Mouse (Mus musculus): ENCODE measurements around the gene Nol4l. TPM values are rescaled to one million over a fixed set of nuclear protein-coding genes. Genes with fewer than 3 reads are reported as not detected.

The Nol4l gene
- polyA plus RNA-seq (2015; fragmentation: Nextera tagmentation; extraction: Ambion mirVana) = 11.8 and 13.2 TPM in 2 replicates

DNA sequence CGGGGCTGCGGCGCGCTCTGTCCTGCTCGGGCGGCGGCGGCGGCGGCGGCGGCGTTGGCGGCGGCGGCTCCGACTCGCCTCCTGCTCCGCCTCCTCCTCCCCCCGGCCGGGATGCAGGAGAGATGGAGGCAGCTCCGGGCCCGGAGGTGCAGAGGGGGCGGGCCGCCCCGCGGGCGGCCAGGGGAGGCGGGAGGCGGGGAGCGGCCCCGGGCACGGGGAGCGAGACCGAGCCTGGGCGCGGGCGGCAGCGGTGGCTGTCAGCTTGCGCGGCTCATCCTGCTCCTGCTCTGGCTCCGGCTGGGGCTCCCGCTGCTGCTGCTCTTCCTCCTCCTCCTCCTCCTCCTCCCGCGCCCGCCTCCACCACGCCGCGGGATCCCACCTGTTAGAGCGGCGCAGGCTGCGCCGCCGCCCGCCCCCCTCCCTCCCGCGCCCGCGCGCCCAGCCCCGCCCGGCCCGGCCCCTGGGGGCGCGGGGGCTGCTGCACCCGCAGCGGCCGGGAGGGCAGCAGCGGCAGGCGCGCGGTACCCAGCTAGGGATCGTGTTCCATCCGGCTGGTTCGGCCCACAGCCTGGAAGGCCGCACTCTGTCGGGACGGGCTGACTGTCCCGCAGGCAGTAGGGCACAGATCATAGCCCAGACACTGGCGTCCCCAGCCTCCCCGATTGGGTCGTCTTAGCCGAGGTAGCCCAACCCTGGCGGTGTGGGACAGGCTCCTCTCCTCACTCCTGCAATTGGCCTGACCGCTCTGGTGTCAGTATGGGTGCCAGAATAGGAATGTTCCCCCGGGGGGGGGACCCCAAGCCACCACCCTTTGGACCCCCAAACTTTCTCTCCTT, at the start of gene Nol4l:
TSS of gene Nol4l (minus strand) at position 41 of the 836 bp plus-strand sequence.
- H3K36me3 ChIP-seq = no peaks in the 10 kb centered on the region
- peaks cover 76% of the 10 kb centered on the region for H3K27me3 ChIP-seq
- peak within 1 kb of the TSS; percentile 99 for H3K4me2 ChIP-seq (replicated peaks)
- 2% methylated on average over 45 of the region's 86 CpGs for WGBS
- peaks cover 28% of the 10 kb centered on the region for H3K4me1 ChIP-seq
- ATAC-seq (ENCODE audit: low FRiP score, low read depth) = peak; percentile 12; the same call in 1 of the 2 replicates
- H3K4me3 ChIP-seq = peak within 1 kb of the TSS; percentile 68
- no peak within 1 kb of the TSS for H3K27ac ChIP-seq
- H3K9ac ChIP-seq = peak within 1 kb of the TSS; percentile 67
- no peaks in the 10 kb centered on the region for H3K9me3 ChIP-seq

DNA sequence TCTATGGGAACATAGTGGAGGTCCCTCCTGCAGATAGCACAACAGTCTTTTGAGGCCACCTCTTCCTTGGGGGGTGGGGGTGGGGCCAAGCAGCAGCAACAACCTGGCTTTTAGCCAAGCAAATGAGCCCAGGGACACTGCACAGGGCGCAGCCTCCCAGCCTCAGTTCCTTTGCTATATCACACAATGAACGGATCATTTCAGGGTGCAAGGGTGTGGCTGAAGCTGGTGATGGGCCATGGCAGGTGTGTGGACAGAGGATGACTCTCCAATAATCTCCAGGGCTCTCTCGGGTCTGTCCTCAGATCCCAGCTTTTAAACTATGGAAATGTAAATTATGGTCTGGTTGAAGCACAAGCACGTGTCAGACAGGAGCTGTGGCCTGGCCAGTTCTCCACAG, 47.4 kb upstream of the Nol4l start:
- no peak overlapping the region for H3K9ac ChIP-seq
- ATAC-seq (ENCODE audit: low FRiP score, low read depth) = no peak
- WGBS = 66% methylated on average over 4 of the region's 4 CpGs
- no peak overlapping the region for H3K4me2 ChIP-seq (replicated peaks)
- peaks cover 7% of the 10 kb centered on the region; the same call in 1 of the 2 replicates for H3K4me1 ChIP-seq
- no peaks in the 10 kb centered on the region for H3K9me3 ChIP-seq
- H3K27ac ChIP-seq = no peak overlapping the region
- no peaks in the 10 kb centered on the region for H3K27me3 ChIP-seq
- no peak overlapping the region for H3K4me3 ChIP-seq
- H3K36me3 ChIP-seq = no peaks in the 10 kb centered on the region

DNA sequence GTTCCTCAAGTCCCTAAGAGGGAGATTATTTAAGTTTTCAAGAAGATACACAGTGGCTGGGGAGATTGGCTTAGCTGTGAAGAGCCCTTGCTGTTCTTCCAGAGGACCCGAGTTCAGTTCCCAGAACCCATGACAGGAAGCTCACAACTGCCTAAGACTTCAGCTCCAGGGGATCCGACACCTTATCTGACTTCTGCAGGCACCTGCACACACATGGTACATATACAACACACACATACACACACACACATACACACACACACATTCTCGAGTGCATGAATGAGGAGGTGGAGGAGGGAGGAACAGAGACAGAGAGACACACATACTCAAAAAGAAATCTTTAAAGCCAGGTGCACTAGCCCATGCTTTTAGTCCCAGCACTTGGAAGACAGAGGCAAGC, 46.4 kb upstream of the Nol4l start:
- Histone ChIP-seq H3K36me3 (no peaks in the 10 kb centered on the region), H3K27me3 (no peaks in the 10 kb centered on the region), H3K4me1 (peaks cover 7% of the 10 kb centered on the region; the same call in 1 of the 2 replicates), H3K9ac (no peak overlapping the region), H3K9me3 (no peaks in the 10 kb centered on the region), H3K4me3 (no peak overlapping the region), H3K4me2 (replicated peaks) (no peak overlapping the region), H3K27ac (no peak overlapping the region)
- 74% methylated on average over 3 of the region's 3 CpGs for WGBS
- no peak for ATAC-seq (ENCODE audit: low FRiP score, low read depth)

DNA sequence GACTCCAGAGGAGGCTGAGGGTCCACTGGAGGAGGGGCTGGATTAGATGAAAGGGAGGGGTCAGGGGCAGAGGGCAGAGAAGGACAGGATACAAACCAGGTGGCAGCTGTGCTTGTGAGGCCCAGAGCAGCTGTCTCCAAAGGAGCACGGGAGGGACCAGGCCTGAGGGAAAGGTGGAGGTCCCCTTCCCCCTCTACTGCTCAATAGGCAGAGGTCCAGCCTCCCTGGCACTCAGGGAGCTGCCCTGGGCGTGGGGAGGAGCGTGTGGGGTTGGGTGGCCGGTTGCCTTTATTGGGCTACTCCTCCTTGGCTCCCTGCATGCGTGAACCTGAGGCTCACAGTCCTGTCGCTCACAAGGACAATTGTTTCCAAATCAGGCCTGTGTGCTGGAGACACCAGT, 45.8 kb upstream of the Nol4l start:
- Histone ChIP-seq H3K4me2 (replicated peaks) (no peak overlapping the region), H3K36me3 (no peaks in the 10 kb centered on the region), H3K27me3 (no peaks in the 10 kb centered on the region), H3K27ac (no peak overlapping the region), H3K9ac (no peak overlapping the region), H3K4me1 (peaks cover 7% of the 10 kb centered on the region; the same call in 1 of the 2 replicates), H3K4me3 (no peak overlapping the region), H3K9me3 (no peaks in the 10 kb centered on the region)
- ATAC-seq (ENCODE audit: low FRiP score, low read depth) = no peak
- 34% methylated on average over 6 of the region's 6 CpGs for WGBS

DNA sequence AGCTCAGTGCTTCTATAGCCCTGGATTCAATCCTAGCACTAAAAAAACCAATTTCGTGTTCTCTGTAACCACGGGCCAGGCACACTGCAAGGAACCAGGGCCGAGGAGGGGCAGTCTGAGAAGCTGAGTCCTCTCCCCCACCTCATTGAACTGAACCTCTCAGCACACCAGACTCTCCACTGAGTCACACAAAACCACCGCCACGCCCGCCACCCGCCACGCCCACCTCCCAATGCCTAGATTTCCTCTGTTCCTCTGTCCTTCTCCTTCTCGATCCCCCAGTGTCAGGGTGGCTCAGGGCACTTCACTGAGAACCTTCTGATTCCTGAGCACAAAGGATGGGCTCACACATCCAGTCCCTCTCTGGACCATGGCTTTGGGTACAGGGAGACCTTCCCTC, 43.3 kb upstream of the Nol4l start:
- H3K27ac ChIP-seq = no peak overlapping the region
- no peaks in the 10 kb centered on the region for H3K27me3 ChIP-seq
- WGBS = 83% methylated on average over 9 of the region's 9 CpGs
- H3K4me1 ChIP-seq = peaks cover 7% of the 10 kb centered on the region; the same call in 1 of the 2 replicates
- ATAC-seq (ENCODE audit: low FRiP score, low read depth) = no peak
- no peaks in the 10 kb centered on the region for H3K36me3 ChIP-seq
- no peak overlapping the region for H3K4me2 ChIP-seq (replicated peaks)
- H3K4me3 ChIP-seq = no peak overlapping the region
- no peak overlapping the region for H3K9ac ChIP-seq
- no peaks in the 10 kb centered on the region for H3K9me3 ChIP-seq

DNA sequence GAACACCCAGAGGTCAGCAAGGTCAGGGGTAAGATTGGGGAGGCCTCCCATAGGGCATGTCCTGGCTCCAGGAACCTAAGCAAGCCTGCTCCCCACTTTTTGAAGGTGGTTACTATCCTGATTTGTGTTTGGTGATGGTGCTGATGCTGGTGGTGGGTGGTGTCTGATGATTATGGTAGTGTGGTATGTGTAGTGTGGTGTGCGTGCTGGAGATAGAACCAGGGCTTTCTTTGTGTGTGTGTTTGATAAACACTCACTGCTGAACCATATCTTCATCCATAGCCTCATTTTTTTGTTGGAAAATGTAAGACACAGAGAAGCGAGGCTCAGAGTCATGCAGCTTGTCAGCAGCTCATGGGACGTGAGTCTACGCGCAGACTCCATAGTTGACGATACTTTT, 38.8 kb upstream of the Nol4l start:
- 93% methylated on average over 6 of the region's 6 CpGs for WGBS
- Histone ChIP-seq H3K9me3 (no peaks in the 10 kb centered on the region), H3K4me1 (no peaks in the 10 kb centered on the region), H3K4me3 (no peak overlapping the region), H3K4me2 (replicated peaks) (no peak overlapping the region), H3K9ac (no peak overlapping the region), H3K27me3 (no peaks in the 10 kb centered on the region), H3K36me3 (no peaks in the 10 kb centered on the region), H3K27ac (no peak overlapping the region)
- ATAC-seq (ENCODE audit: low FRiP score, low read depth) = no peak

DNA sequence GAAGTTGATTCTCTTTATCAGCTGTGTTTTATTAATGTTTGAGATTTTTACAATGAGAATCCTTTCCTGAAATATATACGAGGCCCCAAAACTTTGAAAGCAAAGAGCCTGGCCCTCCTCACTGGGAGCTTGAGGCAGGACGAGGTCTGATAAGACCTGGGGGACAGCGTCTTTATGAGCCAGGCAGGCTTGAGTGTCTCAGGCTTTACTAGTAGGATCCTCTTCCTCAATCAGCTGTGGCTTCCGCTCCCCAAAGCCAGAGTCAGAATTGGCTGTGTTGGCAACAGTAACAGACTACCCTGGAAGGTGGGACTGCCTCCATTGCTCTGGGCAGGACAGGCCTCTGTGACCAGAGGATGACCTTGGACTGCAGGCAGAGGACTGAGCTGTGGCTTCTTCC, 38.2 kb upstream of the Nol4l start:
- no peak for ATAC-seq (ENCODE audit: low FRiP score, low read depth)
- no peaks in the 10 kb centered on the region for H3K4me1 ChIP-seq
- H3K9me3 ChIP-seq = no peaks in the 10 kb centered on the region
- H3K9ac ChIP-seq = no peak overlapping the region
- no peak overlapping the region for H3K4me2 ChIP-seq (replicated peaks)
- H3K27me3 ChIP-seq = no peaks in the 10 kb centered on the region
- no peaks in the 10 kb centered on the region for H3K36me3 ChIP-seq
- no peak overlapping the region for H3K27ac ChIP-seq
- no peak overlapping the region for H3K4me3 ChIP-seq
- 68% methylated on average over 4 of the region's 4 CpGs for WGBS

DNA sequence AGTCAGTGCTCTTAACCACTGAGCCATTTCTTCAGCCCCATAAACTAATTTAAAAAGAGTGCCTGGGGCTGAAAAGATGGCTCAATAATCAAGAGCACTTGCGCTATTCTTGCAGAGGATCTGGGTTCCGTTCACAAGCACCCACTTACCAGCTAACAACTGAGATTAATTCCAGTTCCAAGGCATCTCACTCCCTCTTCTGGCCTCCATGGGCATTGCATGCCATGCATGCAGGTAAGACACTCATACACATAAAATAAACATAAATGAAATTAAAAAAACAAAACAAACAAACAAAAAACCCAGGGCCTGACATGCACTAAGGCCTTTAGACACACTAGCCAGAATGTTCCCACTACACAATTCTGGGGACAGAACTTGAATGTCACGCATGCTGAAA, 34.6 kb upstream of the Nol4l start:
- Histone ChIP-seq H3K9ac (no peak overlapping the region), H3K27me3 (peaks cover 14% of the 10 kb centered on the region; the same call in 1 of the 2 replicates), H3K36me3 (no peaks in the 10 kb centered on the region), H3K27ac (no peak overlapping the region), H3K9me3 (no peaks in the 10 kb centered on the region), H3K4me2 (replicated peaks) (no peak overlapping the region), H3K4me1 (peaks cover 22% of the 10 kb centered on the region), H3K4me3 (no peak overlapping the region)
- WGBS = 83% methylated on average over 3 of the region's 3 CpGs
- no peak for ATAC-seq (ENCODE audit: low FRiP score, low read depth)

DNA sequence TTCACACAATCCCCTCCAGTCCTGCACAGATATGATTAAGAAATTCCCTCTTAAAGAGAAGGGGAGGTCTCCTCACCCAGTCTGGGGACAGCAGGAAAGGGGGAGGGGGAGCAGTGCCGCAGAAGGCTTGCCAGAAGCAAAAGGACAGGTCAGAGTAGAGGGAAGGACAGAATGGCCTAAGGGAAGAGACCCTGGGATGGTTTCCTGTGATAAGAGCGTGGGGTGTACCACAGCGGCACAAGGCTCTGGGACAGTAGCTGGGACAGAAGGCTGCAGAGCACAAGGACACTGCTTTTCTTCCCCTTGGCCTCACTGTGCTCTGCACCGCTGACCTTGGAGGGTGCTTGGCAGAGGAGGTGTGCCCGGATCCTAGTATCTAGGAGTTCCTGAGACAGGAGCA, 31.8 kb upstream of the Nol4l start:
- Histone ChIP-seq H3K9me3 (no peaks in the 10 kb centered on the region), H3K27ac (no peak overlapping the region), H3K4me3 (no peak overlapping the region), H3K36me3 (no peaks in the 10 kb centered on the region), H3K9ac (peak overlapping the region; percentile 32; the same call in 1 of the 2 replicates), H3K4me2 (replicated peaks) (peak overlapping the region; percentile 61), H3K4me1 (peaks cover 22% of the 10 kb centered on the region), H3K27me3 (peaks cover 18% of the 10 kb centered on the region; the same call in 1 of the 2 replicates)
- 42% methylated on average over 5 of the region's 5 CpGs for WGBS
- no peak for ATAC-seq (ENCODE audit: low FRiP score, low read depth)

DNA sequence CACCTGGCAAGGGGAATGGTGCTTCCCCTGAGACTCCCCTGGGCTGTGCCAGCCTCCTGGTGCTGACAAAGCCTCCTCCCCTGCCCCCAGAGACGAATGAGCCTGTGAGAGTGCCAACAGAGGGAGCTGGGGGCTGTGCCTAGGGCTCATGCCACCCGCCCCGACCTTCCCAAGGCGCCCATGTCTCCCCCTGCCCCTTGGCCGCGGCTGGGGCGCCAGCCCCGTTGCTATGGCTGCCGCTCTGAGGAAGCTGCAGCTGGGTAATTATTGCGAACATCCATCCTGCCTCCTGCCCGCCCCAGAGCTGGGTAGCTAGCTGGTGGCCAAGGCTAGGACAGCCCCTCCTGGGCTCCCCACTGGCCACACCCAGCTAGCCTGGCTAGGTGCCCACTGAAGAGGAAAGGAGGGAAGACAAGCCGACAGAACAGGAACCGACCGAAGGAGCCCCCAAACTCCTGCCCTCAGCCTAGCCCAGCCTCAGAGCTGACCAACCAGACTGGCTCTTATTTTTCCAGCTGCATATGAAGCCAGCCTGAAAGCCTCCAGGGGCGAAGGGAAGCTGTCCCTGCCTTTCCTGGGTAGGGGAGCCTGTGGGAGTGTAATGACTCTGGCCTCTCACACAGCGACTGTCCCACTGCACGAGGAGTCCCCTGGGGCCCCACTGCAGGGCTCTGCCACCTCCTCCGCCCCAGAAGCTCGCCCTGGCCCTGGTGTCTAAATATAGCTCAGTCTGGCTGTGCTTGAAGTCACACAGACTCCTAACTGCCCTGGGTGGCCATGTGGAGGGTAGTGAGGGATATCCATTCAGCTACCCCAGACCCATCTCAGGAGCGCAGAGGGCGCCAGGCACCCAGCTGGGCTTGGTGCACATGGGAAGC, 31.1 kb upstream of the Nol4l start:
- Histone ChIP-seq H3K9ac (peak overlapping the region; percentile 32), H3K4me1 (peaks cover 22% of the 10 kb centered on the region), H3K27ac (no peak overlapping the region), H3K9me3 (no peaks in the 10 kb centered on the region), H3K36me3 (no peaks in the 10 kb centered on the region), H3K4me3 (peak overlapping the region; percentile 26), H3K4me2 (replicated peaks) (peak overlapping the region; percentile 61), H3K27me3 (peaks cover 18% of the 10 kb centered on the region; the same call in 1 of the 2 replicates)
- peak; percentile 59; the same call in 1 of the 2 replicates for ATAC-seq (ENCODE audit: low FRiP score, low read depth)
- WGBS = 11% methylated on average over 21 of the region's 21 CpGs

DNA sequence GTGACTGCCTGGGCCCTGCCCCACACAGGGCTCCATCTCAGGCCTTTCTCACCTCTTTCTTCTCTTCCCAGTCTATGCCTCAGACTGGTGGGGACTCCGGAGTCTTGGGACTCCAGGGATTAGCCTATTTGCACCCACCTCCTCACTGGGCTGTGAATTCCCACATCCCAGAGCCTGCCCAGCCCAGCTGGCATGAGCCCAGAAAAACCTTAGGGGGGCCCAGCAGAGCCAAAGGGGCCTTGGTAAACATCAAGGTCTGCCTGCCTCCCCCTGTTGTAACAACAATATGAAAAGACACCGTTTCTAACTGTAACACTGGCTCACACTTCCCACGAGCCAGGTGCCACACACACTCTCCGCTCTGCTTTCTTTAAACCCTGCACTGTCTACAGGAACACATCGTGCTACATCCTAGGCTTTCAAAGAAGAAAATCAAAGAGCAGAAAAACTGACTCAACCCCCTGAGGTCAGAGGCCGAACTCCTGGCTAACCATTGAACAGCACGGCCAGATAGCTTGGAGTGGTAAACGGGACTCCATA, 29.9 kb upstream of the Nol4l start:
- Histone ChIP-seq H3K4me3 (no peak overlapping the region), H3K9me3 (no peaks in the 10 kb centered on the region), H3K4me2 (replicated peaks) (no peak overlapping the region), H3K27ac (no peak overlapping the region), H3K9ac (no peak overlapping the region), H3K36me3 (no peaks in the 10 kb centered on the region), H3K27me3 (peaks cover 18% of the 10 kb centered on the region; the same call in 1 of the 2 replicates), H3K4me1 (peaks cover 22% of the 10 kb centered on the region)
- ATAC-seq (ENCODE audit: low FRiP score, low read depth) = no peak
- WGBS = 51% methylated on average over 8 of the region's 8 CpGs

DNA sequence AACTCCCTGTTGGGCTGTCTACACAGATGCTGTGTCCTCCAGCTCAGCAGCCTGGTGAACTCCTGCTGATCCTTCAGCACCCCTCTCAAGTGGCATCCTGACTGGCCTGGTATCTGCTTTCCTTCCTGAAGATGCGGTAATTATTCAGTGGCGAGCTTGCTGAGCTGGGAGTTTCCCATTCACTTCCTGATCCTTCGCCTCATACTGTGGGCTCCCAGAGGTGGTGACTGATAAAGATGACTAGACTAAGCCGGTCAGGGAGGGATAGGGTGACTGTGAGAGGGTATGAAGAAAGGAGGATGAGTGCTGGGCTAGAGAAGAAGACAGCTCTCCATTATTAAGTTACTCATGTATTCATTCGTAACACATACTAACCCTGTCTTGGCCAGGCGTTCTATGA, 28.7 kb upstream of the Nol4l start:
- H3K4me3 ChIP-seq = no peak overlapping the region
- H3K27ac ChIP-seq = no peak overlapping the region
- H3K9me3 ChIP-seq = no peaks in the 10 kb centered on the region
- H3K9ac ChIP-seq = no peak overlapping the region
- no peak for ATAC-seq (ENCODE audit: low FRiP score, low read depth)
- no peak overlapping the region for H3K4me2 ChIP-seq (replicated peaks)
- no peaks in the 10 kb centered on the region for H3K36me3 ChIP-seq
- H3K4me1 ChIP-seq = peaks cover 22% of the 10 kb centered on the region
- WGBS = 68% methylated on average over 6 of the region's 6 CpGs
- peaks cover 18% of the 10 kb centered on the region; the same call in 1 of the 2 replicates for H3K27me3 ChIP-seq

Measured in limb, embryonic 13.5 days (tissue).